Mouse (Mus musculus) forebrain, embryonic 15.5 days (tissue): ENCODE results near the gene Enpp1. TPM values are rescaled to one million over a fixed set of nuclear protein-coding genes. Genes with fewer than 3 reads are reported as not detected.

Experiments used
- ATAC-seq: fragments of 200-750 bp; cut with Nextera tagmentation; replicated peaks from 2 replicates; pipeline ENCODE4 v1.8.0; 2017; ENCODE audit warnings: mild to moderate bottlenecking, moderate TSS enrichment, moderate library complexity
- H3K27ac ChIP-seq: fragments of 300-500 bp; sonication (generic); replicated peaks from 2 replicates; pipeline ENCODE4 v1.5.1; 2015; ENCODE audit warnings: mild to moderate bottlenecking, inconsistent platforms
- H3K27me3 ChIP-seq: fragments of 300-500 bp; sonication (generic); 2 replicates; pipeline ENCODE4 v1.6.1; 2015; ENCODE audit warnings: inconsistent platforms
- H3K36me3 ChIP-seq: fragments of 300-500 bp; sonication (generic); 2 replicates; pipeline ENCODE4 v1.6.1; 2015; ENCODE audit warnings: mild to moderate bottlenecking, inconsistent platforms
- H3K4me1 ChIP-seq: fragments of 300-500 bp; sonication (generic); 2 replicates; pipeline ENCODE4 v1.6.1; 2015; ENCODE audit warnings: inconsistent platforms
- H3K4me2 ChIP-seq: fragments of 300-500 bp; sonication (generic); replicated peaks from 2 replicates; pipeline ENCODE4 v1.6.1; 2015; ENCODE audit warnings: mild to moderate bottlenecking, inconsistent platforms
- H3K4me3 ChIP-seq: fragments of 300-500 bp; sonication (generic); 2 replicates; pipeline ENCODE4 v1.5.1; 2015; ENCODE audit warnings: mild to moderate bottlenecking, inconsistent platforms
- H3K9ac ChIP-seq: fragments of 300-500 bp; sonication (generic); replicated peaks from 2 replicates; pipeline ENCODE4 v1.6.1; 2015; ENCODE audit warnings: mild to moderate bottlenecking, inconsistent platforms
- H3K9me3 ChIP-seq: fragments of 300-500 bp; sonication (generic); 2 replicates; pipeline ENCODE4 v1.6.1; 2016; ENCODE audit warnings: inconsistent platforms
- whole genome bisulfite sequencing: fragments of 180-500 bp; shearing (Covaris S2); methylation state at CpG from one replicate; pipeline ENCODE4 v1.1.7; 2015; ENCODE audit warnings: mixed read lengths; 5-methylcytosine and 5-hydroxymethylcytosine counted together
- polyA plus RNA-seq: library from polyadenylated mRNA; unstranded; fragments of >200 nt; fragmentation: Nextera tagmentation; extraction: Ambion mirVana; gene quantifications from 2 replicates; pipeline ENCODE4 v1.2.1, GENCODE M21; 2015

The Enpp1 gene
- polyA plus RNA-seq, 1 experiment from 2014 or later = 1.8 TPM

- Histone ChIP-seq H3K36me3 (no peaks in the 10 kb centered on the region), H3K9ac (no peak overlapping the region), H3K27me3 (no peaks in the 10 kb centered on the region), H3K9me3 (no peaks in the 10 kb centered on the region), H3K4me3 (no peak overlapping the region), H3K4me2 (no peak overlapping the region), H3K27ac (no peak overlapping the region), H3K4me1 (peaks cover 4% of the 10 kb centered on the region; the same call in 1 of the 2 replicates)
- ATAC-seq = no peak
- 83% methylated on average over 11 of the region's 11 CpGs for whole genome bisulfite sequencing
These were observed 69.0 kb downstream of the Enpp1 start for GRCm38 (mm10) chr10:24642796-24643580.

GRCm38 (mm10) chr10:24641416-24642140 lies 70.4 kb downstream of the Enpp1 start:
- Histone ChIP-seq H3K27me3 (no peaks in the 10 kb centered on the region), H3K4me2 (no peak overlapping the region), H3K4me1 (peaks cover 4% of the 10 kb centered on the region; the same call in 1 of the 2 replicates), H3K9me3 (no peaks in the 10 kb centered on the region), H3K27ac (no peak overlapping the region), H3K36me3 (no peaks in the 10 kb centered on the region), H3K9ac (no peak overlapping the region), H3K4me3 (no peak overlapping the region)
- ATAC-seq = no peak
- 78% methylated on average over 14 of the region's 14 CpGs for WGBS

- no peak overlapping the region for H3K4me3 ChIP-seq
- H3K36me3 ChIP-seq = no peaks in the 10 kb centered on the region
- no peak overlapping the region for H3K27ac ChIP-seq
- H3K27me3 ChIP-seq = no peaks in the 10 kb centered on the region
- H3K9ac ChIP-seq = no peak overlapping the region
- H3K4me1 ChIP-seq = peaks cover 4% of the 10 kb centered on the region; the same call in 1 of the 2 replicates
- no peak overlapping the region for H3K4me2 ChIP-seq
- no peak for ATAC-seq
- no peaks in the 10 kb centered on the region for H3K9me3 ChIP-seq
- 83% methylated on average over 6 of the region's 6 CpGs for WGBS
These were observed 71.6 kb downstream of the Enpp1 start for GRCm38 (mm10) chr10:24640186-24640875.

- 64% methylated on average over 7 of the region's 7 CpGs for WGBS
- ATAC-seq = no peak
- no peaks in the 10 kb centered on the region for H3K9me3 ChIP-seq
These were observed 72.4 kb downstream of the Enpp1 start for GRCm38 (mm10) chr10:24639596-24639995.

GRCm38 (mm10) chr10:24638306-24639070 lies 73.5 kb downstream of the Enpp1 start:
- Histone ChIP-seq H3K4me1 (peaks cover 4% of the 10 kb centered on the region; the same call in 1 of the 2 replicates), H3K9me3 (no peaks in the 10 kb centered on the region), H3K4me2 (no peak overlapping the region), H3K4me3 (no peak overlapping the region), H3K27ac (no peak overlapping the region), H3K27me3 (no peaks in the 10 kb centered on the region), H3K36me3 (no peaks in the 10 kb centered on the region), H3K9ac (no peak overlapping the region)
- 61% methylated on average over 10 of the region's 10 CpGs for WGBS
- ATAC-seq = no peak

More at GRCm38 (mm10) chr10:24639596-24639995, 72.4 kb downstream of the Enpp1 start:
- no peak overlapping the region for H3K4me2 ChIP-seq
- H3K36me3 ChIP-seq = no peaks in the 10 kb centered on the region
- peaks cover 4% of the 10 kb centered on the region; the same call in 1 of the 2 replicates for H3K4me1 ChIP-seq
- H3K27me3 ChIP-seq = no peaks in the 10 kb centered on the region
- H3K27ac ChIP-seq = no peak overlapping the region
- no peak overlapping the region for H3K9ac ChIP-seq
- H3K4me3 ChIP-seq = no peak overlapping the region

- H3K4me2 ChIP-seq = no peak overlapping the region
- no peak overlapping the region for H3K27ac ChIP-seq
- 85% methylated on average over 2 of the region's 2 CpGs for WGBS
- H3K4me3 ChIP-seq = no peak overlapping the region
- no peaks in the 10 kb centered on the region for H3K36me3 ChIP-seq
- peaks cover 4% of the 10 kb centered on the region; the same call in 1 of the 2 replicates for H3K4me1 ChIP-seq
- no peaks in the 10 kb centered on the region for H3K9me3 ChIP-seq
- no peak for ATAC-seq
- no peaks in the 10 kb centered on the region for H3K27me3 ChIP-seq
- H3K9ac ChIP-seq = no peak overlapping the region
These were observed 75.0 kb downstream of the Enpp1 start for GRCm38 (mm10) chr10:24636986-24637385.

GRCm38 (mm10) chr10:24635884-24636283 lies 76.1 kb downstream of the Enpp1 start:
- Histone ChIP-seq H3K9ac (no peak overlapping the region), H3K4me3 (no peak overlapping the region), H3K27me3 (no peaks in the 10 kb centered on the region), H3K4me1 (peaks cover 4% of the 10 kb centered on the region; the same call in 1 of the 2 replicates), H3K9me3 (no peaks in the 10 kb centered on the region), H3K27ac (no peak overlapping the region), H3K36me3 (no peaks in the 10 kb centered on the region), H3K4me2 (no peak overlapping the region)
- no peak for ATAC-seq
- 92% methylated on average over 10 of the region's 10 CpGs for WGBS

GRCm38 (mm10) chr10:24635331-24635815 lies 76.6 kb downstream of the Enpp1 start:
- 89% methylated on average over 11 of the region's 11 CpGs for WGBS
- no peak for ATAC-seq
- Histone ChIP-seq H3K9me3 (no peaks in the 10 kb centered on the region), H3K27ac (no peak overlapping the region), H3K4me2 (no peak overlapping the region), H3K4me1 (peaks cover 4% of the 10 kb centered on the region; the same call in 1 of the 2 replicates), H3K27me3 (no peaks in the 10 kb centered on the region), H3K9ac (no peak overlapping the region), H3K36me3 (no peaks in the 10 kb centered on the region), H3K4me3 (no peak overlapping the region)

GRCm38 (mm10) chr10:24634288-24634687 lies 77.7 kb downstream of the Enpp1 start:
- Histone ChIP-seq H3K4me1 (peaks cover 4% of the 10 kb centered on the region; the same call in 1 of the 2 replicates), H3K4me2 (no peak overlapping the region), H3K27me3 (no peaks in the 10 kb centered on the region), H3K36me3 (no peaks in the 10 kb centered on the region), H3K27ac (no peak overlapping the region), H3K9me3 (no peaks in the 10 kb centered on the region), H3K4me3 (no peak overlapping the region), H3K9ac (no peak overlapping the region)
- WGBS = 85% methylated on average over 9 of the region's 9 CpGs
- ATAC-seq = no peak

- Histone ChIP-seq H3K4me2 (no peak overlapping the region), H3K9me3 (no peaks in the 10 kb centered on the region), H3K4me1 (no peaks in the 10 kb centered on the region), H3K4me3 (no peak overlapping the region), H3K27me3 (no peaks in the 10 kb centered on the region), H3K27ac (no peak overlapping the region), H3K9ac (no peak overlapping the region), H3K36me3 (no peaks in the 10 kb centered on the region)
- WGBS = 95% methylated on average over 5 of the region's 5 CpGs
- peak; percentile 37 for ATAC-seq
These were observed 80.8 kb downstream of the Enpp1 start for GRCm38 (mm10) chr10:24631122-24631521.

- Histone ChIP-seq H3K36me3 (no peaks in the 10 kb centered on the region), H3K4me1 (no peaks in the 10 kb centered on the region), H3K4me3 (0 out of 2 replicates have a peak overlapping the region, but pooled peaks have one; percentile 10), H3K4me2 (peak overlapping the region; percentile 29; the same call in 1 of the 2 replicates), H3K27me3 (no peaks in the 10 kb centered on the region), H3K9ac (no peak overlapping the region), H3K27ac (no peak overlapping the region), H3K9me3 (no peaks in the 10 kb centered on the region)
- peak; percentile 62 for ATAC-seq
- WGBS = 20% methylated on average over 18 of the region's 18 CpGs
These were observed 81.4 kb downstream of the Enpp1 start for GRCm38 (mm10) chr10:24630469-24631081.
